Mouse (Mus musculus): ENCODE measurements around the gene Cmah.

Gene Cmah

DNA sequence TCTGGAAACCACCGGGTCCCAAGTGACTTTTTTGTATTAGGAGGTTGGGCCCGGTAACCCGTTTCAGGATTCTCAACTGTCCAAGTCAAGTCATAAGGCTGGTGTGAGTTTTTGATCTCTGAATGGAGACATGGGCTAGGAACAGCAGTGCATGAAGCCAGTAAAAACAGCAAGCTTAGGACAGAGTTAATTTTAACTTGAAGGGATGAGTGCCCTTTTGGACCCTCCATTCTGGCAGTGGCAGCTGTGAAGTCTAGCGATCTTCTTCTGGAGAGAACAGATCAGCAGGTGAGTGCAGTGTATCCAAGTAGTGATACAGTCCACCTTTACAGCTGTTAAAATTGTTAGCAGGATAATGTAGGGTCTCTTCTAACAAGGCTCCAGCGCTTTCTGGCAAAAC, at the start of gene Cmah:
TSS of gene Cmah (plus strand) at position 204 of the 400 bp plus-strand sequence.
- DNase-seq (ENCODE audit: low spot score): no peak

DNA sequence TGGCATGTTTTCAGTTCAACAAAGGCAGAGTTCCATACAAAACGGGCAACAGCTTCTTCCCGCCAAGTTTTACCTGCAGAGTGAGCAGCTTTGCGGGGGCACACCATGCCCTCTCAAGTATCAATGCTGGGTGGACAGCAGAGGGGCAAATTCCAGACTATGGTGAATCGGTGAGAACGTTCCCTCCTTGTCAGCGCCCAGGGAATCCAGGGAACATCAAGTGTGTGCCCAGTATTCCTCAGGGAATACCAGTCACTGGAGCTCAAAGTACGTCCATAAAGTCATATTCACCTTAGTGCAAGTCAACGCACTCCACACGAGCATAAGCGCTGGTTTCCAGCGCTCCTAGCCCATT, 47.8 kb upstream of the Cmah start:
- DNase-seq (ENCODE audit: low spot score): no peak

DNA sequence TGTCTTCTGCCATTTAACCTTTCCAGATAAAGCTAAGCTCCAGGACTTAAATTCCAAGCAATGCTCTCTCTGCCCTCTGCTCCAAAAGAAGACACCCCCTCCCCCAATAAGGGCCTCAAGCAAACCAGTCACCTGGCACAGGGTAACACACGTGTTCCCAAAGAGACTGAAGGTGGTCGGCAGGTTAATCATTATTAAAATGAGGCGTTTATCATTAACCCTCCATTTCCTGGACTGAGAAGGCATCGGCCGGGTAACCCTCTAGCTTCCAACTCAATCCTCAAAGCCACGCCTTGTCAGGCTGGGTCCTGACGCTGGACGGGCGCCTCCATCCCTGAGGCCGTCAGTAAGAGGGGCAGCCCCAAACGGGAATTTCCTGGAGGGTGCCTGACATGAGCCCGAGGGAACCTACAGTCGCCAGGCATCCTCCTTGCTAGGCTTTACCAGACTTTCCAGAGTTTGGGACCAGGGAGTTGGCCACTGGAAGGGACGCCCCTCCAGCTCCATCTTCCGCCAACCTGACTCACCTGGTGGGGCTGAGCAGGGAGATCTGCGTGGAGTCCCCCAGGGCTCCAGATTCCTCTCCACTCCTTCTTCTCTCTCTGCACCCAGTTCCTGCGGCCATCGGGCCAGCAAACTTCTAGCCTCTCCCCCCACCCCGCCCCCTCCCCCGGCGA, 47.3 kb upstream of the Cmah start:
- no peak for DNase-seq (ENCODE audit: low spot score)

DNA sequence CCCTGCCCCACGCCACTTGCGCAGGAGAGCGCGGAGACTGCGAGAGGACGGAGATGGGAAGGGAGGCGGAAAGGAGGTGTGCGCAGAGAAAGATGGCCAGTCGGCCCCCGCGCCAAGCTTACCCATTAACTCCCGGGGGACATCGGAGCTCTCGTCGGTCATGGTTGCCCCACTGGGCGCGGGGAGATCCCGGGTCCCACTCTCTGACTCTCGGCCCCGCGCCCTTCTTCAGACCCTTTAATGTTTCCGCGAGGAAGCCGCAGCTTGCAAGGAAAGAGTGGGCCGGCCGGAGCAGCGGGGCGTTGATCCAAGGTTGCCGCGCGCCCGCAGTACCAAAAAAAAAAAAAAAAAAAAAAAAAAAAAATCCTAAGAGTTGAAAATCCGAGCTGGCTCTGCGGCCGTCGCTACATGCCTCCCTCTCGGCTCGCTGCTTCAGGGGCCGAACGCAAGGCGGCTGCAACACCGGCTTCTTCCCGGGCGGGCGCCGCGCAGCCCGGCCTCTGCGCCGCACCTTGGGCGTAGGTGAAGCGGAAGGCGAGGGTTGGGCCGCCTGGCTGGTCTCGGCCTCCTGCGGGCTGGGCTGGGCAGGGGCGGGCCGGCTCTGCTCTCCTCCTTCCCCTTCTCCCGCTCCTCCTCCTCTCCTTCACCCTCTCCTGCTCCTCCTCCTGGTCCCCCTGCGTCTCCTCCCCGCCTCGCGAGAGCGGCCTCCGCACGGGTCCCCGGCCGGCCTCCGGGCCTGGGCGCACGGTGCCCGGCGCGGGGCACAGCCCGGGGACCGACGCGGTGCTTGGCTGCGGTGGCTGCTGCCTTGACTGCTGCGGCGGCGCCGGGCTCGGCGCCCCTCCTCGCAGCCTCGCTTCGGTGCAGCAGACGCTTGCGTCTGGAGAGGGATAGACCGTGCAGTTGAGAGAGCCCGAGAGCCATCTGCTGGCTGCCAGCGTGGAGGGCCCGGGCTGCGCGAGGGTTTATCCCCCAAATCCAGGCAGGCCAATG, 46.5 kb upstream of the Cmah start, which contains the start of gene Carmil1:
TSS of gene Carmil1 (minus strand) at position 357 of the 993 bp plus-strand sequence.
- DNase-seq (ENCODE audit: low spot score): peak; percentile 84

DNA sequence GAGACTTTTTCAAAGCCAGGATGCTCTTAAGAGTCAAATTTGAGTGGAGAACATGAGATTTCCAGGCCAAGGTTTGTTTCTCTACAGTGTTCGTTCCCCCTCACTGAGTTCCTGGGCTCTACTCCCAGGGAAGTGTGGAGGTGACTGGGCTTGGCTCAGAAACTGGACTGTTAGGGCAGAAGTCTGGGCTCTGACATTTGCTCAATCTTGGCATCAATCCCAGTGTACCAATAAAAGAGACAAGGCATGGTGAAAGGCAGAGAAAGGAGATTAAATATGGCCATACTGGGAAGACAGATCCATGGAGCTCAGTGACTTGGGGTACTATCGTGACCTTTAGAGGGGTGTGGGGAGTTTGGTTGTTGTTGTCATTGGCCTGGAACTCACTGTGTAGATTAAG, 39.8 kb upstream of the Cmah start:
- no peak for DNase-seq (ENCODE audit: low spot score)

DNA sequence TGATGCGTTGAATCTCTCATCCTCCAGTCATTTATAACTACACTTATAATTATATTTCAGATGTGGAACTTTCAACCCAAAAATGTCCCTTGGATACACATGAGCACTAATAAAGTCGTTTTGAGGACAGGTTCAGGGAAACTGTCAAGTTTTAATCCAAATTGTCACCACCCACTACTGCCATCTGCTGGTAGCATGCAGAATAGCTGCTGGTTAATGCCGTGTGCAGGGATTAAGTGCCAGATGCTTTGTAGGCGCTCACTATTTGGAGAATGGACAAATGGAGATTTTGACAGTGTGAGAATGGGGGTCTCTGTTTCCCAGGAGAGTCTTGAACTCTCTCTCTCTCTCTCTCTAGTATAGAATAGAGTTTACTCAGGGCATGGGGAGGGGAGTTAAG, 30.0 kb upstream of the Cmah start:
- no peak for DNase-seq (ENCODE audit: low spot score)

DNA sequence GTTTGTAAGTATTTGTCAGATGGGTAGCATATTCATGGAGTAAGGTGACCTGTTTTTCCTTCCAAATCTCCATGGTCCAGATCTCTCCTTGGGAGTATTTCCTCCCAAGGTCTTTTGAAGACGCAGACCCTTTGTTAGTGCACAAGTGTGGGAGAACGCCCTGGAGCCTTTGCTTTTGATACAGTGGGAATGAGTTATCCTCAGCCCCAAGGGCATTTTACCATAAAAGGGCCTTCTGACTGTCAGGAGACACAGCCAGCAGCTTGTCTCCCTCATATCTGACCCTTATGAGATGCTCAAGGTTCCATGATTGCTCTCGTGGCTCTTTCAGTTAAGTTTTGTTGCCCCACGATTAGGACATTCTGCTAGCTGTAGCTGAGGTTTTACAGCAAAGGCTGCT, 21.7 kb upstream of the Cmah start:
- DNase-seq (ENCODE audit: low spot score): peak; percentile 73

DNA sequence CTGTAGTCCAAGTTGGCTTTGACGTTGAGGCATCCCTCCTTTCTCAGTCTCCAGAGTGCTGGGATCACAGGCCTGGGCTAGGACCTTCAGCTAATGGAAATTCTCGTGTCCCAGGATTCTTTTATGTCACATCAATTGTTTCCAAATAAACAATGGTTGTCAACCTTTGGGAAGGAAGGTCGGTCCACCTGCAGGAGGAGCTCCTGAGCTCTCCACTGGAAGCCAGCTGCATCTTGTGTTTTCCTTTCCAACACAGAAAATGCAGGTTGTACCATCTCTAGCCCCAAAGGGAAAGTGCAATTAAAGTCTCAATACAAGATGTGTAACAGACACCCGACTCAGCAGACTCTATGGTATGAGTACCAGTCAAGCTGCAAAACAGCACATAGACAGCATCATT, 21.0 kb upstream of the Cmah start:
- DNase-seq (ENCODE audit: low spot score): no peak

DNA sequence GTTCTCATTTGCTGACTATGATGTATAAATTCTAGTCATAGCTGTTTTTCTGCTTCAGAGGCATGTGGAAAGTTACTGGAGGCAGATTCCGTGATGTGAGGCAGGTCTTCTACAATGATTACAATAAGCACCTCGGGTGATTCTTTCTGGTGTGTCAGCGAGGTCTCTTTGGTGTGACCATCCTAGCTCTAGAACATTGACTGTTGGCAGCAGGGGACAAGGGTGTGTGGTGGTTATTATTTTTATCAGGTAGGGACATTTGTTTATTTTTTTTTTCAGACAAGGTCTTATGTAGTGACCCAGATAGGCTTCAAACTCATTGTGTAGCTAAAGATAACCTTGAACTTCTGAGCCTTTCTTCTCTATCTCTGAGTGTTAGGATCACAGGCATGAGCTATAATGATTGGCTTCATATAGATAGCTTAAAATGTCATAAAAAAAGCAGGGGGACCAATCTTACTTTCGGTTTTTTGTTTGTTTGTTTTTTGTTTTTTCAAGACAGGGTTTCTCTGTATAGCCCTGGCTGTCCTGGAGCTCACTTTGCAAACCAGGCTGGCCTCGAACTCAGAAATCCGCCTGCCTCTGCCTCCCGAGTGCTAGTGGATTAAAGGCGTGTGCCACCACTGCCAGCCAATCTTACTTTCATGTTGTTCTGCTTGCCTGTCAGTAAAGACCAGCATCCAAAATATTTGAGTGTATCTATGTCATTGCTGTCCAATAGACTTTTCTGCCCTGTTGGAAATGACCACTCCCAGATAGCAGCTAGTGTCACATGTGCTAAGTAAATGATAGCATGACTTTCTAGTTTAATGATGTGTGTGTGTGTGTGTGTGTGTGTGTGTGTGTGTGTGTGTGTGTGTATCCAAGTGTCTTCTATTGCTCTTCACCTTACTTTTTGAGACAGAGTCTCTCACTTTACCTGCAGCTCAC, 15.9 kb upstream of the Cmah start:
- DNase-seq (ENCODE audit: low spot score): no peak

DNA sequence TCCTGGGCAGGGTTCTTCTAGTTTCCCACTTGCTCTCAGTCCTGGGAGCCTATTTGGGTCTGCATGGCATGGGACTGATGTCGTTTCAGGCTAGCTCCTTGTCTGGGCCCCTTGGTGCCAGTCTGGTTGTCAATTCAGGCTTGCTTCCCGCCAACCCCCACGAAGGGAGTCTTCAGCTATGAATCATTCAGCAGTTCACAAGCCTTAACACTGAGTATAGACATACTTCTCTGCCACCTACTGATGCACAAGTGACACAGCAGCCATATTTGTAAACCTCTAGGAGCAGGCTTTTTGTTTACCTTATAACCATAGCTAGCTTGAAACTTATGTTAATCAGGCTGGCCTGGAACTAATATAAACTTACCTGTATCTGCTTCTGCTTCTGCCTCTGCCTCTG, 10.6 kb upstream of the Cmah start:
- DNase-seq (ENCODE audit: low spot score): no peak

DNA sequence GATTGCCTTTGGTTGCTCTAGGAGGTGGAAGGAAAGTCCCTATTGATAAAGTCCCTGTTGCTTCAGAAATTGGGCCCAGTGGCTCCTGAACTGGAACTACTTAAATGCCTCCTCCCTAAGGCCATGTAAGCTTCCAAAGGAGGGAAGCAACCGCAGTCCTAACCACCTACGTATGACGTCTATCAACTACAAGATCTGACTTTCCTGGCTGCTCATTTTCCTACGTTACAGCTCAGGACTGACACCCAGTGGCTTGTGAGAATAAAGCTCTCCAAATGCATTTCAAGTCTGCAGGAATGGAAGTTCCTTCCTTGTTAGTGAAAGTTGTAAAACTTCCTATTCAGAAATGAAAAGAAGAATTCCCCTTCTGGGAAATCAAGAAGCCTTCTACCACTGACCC, 8.6 kb upstream of the Cmah start:
- no peak for DNase-seq (ENCODE audit: low spot score)

DNA sequence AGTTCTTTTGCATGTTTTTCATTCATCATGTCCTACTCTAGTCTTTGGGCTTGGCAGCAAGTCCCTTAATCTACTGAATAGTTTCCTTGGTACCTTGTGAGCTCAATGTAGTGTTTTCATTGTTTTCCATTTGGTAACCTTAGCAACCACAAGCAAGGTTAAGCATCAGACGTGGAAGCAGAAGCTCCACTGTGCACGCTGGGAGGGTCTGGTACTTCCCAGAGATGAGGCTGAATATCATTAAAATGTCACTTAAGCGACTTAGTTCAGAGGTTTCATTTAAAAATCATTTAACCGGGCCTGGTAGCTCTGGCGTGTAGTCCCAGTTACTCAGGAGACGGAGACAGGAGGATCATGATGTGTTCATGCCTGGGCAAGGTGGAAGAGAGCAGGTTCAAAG, 5.9 kb upstream of the Cmah start:
- DNase-seq (ENCODE audit: low spot score): no peak

DNA sequence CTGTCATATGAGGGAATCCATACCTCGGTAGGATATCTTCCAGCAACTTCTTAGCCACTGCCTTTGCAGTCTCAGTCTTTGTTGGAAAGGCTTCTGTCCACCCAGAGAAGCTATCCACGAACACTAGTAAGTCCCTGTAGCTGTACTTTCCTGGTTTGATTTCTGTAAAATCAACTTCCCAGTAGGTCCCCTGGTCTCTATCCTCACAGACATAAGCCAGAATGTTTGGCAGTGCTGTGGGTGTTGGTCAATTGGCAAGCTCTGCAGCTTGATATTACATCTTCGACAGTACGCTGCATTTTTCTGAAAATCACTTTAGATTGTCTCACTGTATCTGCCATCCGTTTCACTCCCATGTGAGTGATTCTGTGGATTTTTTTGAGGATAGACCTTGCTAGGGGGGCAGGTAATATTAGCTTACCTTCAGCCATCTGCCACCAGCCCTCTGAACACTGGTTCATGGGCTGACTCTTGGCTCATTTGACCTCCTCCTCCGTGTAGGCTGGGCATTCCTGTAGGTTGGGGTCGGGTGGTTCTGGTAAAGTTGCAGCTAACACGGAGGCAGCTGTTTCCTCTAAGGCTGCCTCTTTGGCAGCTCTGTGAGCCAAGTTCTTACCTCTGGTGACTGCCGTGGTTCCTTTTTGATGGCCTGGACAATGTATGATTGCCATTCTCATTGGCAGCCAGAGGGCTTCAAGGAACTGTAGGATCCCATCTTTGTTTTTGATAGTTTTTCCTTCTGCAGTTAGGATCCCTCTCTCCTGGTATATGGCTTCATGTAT, 1.0 kb downstream of the Cmah start:
- DNase-seq (ENCODE audit: low spot score): no peak

DNA sequence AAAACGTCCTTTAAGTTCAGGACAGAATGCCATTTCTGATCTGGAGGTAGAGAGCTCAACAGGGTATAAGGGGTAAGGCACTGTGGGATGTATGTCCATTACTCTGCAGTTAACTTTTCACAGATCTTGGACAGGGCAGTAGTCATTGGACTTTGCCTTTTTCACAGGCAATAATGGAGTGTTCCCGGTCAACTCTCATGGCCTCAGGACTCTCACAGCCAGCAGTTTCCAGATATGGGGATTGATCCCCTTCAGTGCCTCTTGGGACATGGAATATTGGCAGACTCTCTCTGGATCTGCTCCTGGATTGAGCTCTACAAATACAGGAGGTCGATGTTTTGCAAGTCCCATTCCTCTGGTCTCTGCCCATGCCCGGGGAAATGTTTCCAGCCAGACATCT, 2.9 kb downstream of the Cmah start:
- no peak for DNase-seq (ENCODE audit: low spot score)

DNA sequence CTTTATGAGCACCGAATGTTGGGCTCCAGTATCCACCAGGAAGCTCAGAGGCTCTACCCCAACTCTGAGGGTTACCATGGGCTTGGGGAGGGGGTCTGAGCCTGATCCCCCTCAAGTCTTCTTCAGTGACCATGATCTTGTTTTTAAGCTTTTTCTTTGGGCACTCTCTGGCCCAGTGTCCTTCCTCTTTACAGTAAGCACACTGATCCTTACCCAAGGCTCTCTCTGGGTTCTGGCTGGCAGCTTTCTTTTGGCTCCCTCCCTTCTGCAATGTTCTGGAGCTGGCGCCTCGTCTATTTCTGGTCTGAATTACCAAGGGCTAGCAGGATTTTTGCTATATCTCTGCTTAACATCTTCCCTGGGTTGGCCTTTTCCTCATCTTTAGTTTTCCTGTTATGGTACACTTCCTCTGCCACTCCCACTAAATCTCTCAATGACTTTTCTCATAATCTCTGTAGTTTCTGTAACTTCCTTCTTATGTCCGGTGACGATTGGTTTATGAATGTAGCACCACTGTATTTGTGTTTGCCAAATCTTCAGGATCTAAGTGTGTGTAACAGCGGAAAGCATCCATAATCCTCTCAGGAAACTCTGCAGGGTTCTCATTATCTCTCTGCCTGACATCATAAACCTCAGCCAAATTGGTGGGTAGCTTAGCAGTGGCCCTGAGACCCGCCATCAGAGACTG, 3.8 kb downstream of the Cmah start:
- DNase-seq (ENCODE audit: low spot score): no peak

DNA sequence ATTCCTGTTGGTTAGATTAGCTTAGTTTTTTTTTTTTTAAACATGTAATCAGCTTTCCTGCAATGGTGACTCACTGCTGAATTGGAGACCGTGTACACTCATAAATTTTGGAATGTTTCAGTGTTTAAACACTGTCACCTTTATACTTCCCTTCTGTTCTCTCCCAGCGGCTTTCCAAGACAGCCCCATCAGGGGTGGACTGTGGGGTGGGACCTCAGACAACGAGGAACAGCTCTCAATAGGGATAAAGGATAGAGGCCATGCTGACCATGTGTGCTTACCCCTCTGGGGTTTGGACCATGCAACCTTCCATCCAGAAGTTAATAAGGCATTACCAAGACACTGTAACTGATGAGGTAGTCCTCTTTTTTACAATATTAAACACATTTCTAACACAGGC, 5.3 kb downstream of the Cmah start:
- DNase-seq (ENCODE audit: low spot score): no peak

DNA sequence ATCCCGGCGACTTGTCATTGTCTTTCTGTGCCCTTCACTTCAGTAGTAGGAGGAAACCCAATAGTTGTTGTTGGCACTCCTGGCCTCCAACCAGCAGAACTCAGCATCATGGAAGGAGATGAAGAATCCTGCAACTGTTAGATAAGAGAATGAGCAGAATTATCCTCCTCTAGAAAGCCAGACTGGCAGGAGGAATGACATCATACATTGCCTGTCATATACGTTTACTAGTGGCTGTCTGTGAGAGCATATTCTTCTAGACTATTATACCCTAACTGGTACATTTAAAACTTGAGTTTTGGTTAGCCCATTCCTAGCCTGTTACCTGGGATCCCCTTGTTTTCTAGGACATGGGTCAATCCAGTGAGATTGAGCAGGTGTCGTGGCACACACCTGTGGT, 9.6 kb downstream of the Cmah start:
- DNase-seq (ENCODE audit: low spot score): no peak

DNA sequence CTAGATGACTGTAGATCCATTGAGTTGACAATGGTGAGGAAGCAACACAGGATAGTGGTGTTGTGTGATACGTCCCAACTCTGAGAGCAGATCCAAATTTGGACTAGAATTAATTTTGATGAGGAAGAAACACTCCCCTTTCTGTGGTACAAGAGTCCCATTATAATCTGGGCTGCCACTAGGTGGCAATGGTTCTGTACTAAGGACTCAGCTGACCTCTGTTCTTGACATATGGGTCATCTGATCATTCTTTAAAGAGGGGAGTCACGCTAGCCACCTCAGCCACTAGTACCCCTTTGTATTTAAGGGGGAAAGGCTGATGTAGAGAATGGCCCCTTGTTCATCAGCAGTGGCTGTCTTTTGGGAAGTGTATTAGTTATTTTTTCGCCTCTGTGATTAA, 10.7 kb downstream of the Cmah start:
- DNase-seq (ENCODE audit: low spot score): no peak

DNA sequence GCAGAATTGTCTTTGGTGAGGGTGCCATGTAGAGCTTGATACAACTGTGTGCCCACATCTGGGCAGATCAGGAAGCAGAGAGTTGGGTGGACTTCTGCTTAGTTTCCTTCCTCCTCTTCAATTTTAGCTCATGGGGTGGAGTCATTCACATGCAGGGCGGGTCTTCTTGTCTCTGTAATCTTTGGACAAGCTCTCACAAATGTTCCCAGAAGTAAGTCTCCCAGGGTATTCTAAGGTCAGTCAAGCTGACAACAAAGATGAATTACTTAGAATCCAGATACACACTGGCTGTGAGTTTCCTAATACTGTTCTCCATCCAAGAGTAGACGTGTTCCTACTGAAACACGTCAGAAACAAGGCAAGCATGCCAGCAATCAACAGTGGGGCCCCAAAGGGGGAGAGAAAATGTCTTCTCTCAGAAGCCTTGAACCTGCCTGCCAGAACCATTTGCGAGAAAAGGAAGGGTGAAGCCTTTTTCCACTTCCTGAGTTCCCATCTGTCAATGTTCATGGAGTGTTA, 11.2 kb downstream of the Cmah start:
- DNase-seq (ENCODE audit: low spot score): no peak

DNA sequence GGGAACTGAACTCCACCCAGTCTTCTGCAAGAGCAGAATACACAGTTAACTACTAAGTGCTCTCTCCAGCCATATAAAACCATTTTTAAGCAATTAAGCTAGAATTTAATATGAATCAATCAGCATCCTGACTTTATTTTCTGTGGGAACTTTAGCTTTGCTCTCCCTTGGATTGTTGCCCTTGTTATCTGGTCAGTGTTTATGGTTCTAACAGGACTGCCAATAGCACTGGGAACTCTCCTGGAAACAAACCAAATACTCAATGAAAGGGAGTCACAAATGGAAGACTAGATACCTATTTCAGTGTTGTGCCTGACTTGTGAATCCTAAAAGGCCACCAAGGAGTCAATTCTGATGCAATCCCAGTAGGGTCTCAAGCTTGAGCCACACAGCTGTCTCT, 12.7 kb downstream of the Cmah start:
- DNase-seq (ENCODE audit: low spot score): no peak

DNA sequence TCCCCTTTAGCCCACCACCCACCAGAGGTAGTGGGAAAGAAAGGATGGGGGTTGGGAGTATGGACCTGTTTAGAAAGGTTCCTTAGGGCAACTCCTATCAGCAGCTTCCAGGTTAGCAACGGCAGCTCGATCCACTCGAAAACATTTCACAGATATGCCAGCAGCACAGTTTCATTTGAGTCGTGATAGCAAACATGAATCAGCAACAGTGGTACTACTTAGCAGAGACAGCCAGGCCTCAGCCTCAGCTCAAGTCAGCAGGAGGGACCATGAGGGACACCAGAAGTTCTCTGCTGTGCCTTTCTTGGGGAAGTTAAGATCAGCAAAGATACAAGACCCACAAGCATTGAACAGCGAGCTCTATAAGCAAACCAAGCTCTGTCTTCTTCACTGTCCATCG, 13.3 kb downstream of the Cmah start:
- DNase-seq (ENCODE audit: low spot score): no peak

Data from ovary, adult 18-20 months (tissue).